Mouse (Mus musculus) hindbrain, embryonic 15.5 days (tissue): ENCODE measurements around the gene Nox3. TPM values are rescaled to one million over a fixed set of nuclear protein-coding genes. Genes with fewer than 3 reads are reported as not detected.

ENCODE experiments used
- ATAC-seq: fragments of 200-750 bp; cut with Nextera tagmentation; 2 replicates; pipeline ENCODE4 v1.8.0; 2017; ENCODE audit warnings: low read depth, moderate number of reproducible peaks, moderate TSS enrichment; ENCODE audit not compliant: low FRiP score
- H3K27ac ChIP-seq: fragments of 300-500 bp; sonication (generic); replicated peaks from 2 replicates; pipeline ENCODE4 v1.5.1; 2015; ENCODE audit warnings: mild to moderate bottlenecking, inconsistent platforms
- H3K27me3 ChIP-seq: fragments of 300-500 bp; sonication (generic); 2 replicates; pipeline ENCODE4 v1.6.1; 2015; ENCODE audit warnings: control low read depth, inconsistent platforms
- H3K36me3 ChIP-seq: fragments of 300-500 bp; sonication (generic); 2 replicates; pipeline ENCODE4 v1.6.1; 2015; ENCODE audit warnings: control low read depth, inconsistent platforms
- H3K4me1 ChIP-seq: fragments of 300-500 bp; sonication (generic); replicated peaks from 2 replicates; pipeline ENCODE4 v1.6.1; 2015; ENCODE audit warnings: control low read depth, inconsistent platforms
- H3K4me2 ChIP-seq: fragments of 300-500 bp; sonication (generic); 2 replicates; pipeline ENCODE4 v1.6.1; 2015; ENCODE audit warnings: moderate library complexity, mild to moderate bottlenecking, inconsistent platforms
- H3K4me3 ChIP-seq: fragments of 300-500 bp; sonication (generic); 2 replicates; pipeline ENCODE4 v1.5.1; 2015; ENCODE audit warnings: mild to moderate bottlenecking, inconsistent platforms
- H3K9ac ChIP-seq: fragments of 300-500 bp; sonication (generic); 2 replicates; pipeline ENCODE4 v1.6.1; 2015; ENCODE audit warnings: inconsistent platforms
- H3K9me3 ChIP-seq: fragments of 300-500 bp; sonication (generic); 2 replicates; pipeline ENCODE4 v1.6.1; 2016; ENCODE audit warnings: control low read depth, inconsistent platforms
- WGBS: fragments of 180-500 bp; shearing (Covaris S2); methylation state at CpG from one replicate; pipeline ENCODE4 v1.1.7; 2015; 5-methylcytosine and 5-hydroxymethylcytosine counted together
- polyA plus RNA-seq: library from polyadenylated mRNA; unstranded; fragments of >200 nt; fragmentation: Nextera tagmentation; extraction: Ambion mirVana; gene quantifications from 2 replicates; pipeline ENCODE4 v1.2.1, GENCODE M21; 2015

The Nox3 gene
- polyA plus RNA-seq: not detected in 2 replicates

GRCm38 (mm10) chr17:3696161-3696560 lies at the start of gene Nox3:
Gene Nox3 (minus strand): TSS chr17:3696261.
- H3K4me1 ChIP-seq: no peaks in the 10 kb centered on the region
- WGBS: 93% methylated on average over 9 of the region's 9 CpGs
- no peak within 1 kb of the TSS for H3K4me2 ChIP-seq
- no peak within 1 kb of the TSS for H3K4me3 ChIP-seq
- no peaks in the 10 kb centered on the region for H3K9me3 ChIP-seq
- H3K27ac ChIP-seq: no peak within 1 kb of the TSS
- no peak within 1 kb of the TSS for H3K9ac ChIP-seq
- no peaks in the 10 kb centered on the region for H3K36me3 ChIP-seq
- ATAC-seq: no peak
- H3K27me3 ChIP-seq: no peaks in the 10 kb centered on the region

GRCm38 (mm10) chr17:3744402-3744801 lies 48.3 kb upstream of the Nox3 start:
- no peak for ATAC-seq
- 83% methylated on average over 2 of the region's 2 CpGs for WGBS

GRCm38 (mm10) chr17:3736936-3737335 lies 40.9 kb upstream of the Nox3 start:
- H3K9ac ChIP-seq: no peak overlapping the region
- no peaks in the 10 kb centered on the region for H3K4me1 ChIP-seq
- H3K4me2 ChIP-seq: no peak overlapping the region
- WGBS: 84% methylated on average over 2 of the region's 2 CpGs
- no peaks in the 10 kb centered on the region for H3K9me3 ChIP-seq
- no peak overlapping the region for H3K4me3 ChIP-seq
- ATAC-seq: no peak
- H3K27me3 ChIP-seq: no peaks in the 10 kb centered on the region
- H3K36me3 ChIP-seq: no peaks in the 10 kb centered on the region
- H3K27ac ChIP-seq: no peak overlapping the region

More at GRCm38 (mm10) chr17:3744402-3744801, 48.3 kb upstream of the Nox3 start:
- H3K27ac ChIP-seq: no peak overlapping the region
- H3K27me3 ChIP-seq: no peaks in the 10 kb centered on the region
- H3K4me1 ChIP-seq: no peaks in the 10 kb centered on the region
- no peaks in the 10 kb centered on the region for H3K36me3 ChIP-seq
- H3K4me2 ChIP-seq: no peak overlapping the region
- no peak overlapping the region for H3K4me3 ChIP-seq
- no peaks in the 10 kb centered on the region for H3K9me3 ChIP-seq
- H3K9ac ChIP-seq: no peak overlapping the region

- Histone ChIP-seq H3K27me3 (no peaks in the 10 kb centered on the region), H3K27ac (no peak overlapping the region), H3K4me3 (no peak overlapping the region), H3K4me1 (no peaks in the 10 kb centered on the region), H3K9ac (no peak overlapping the region), H3K9me3 (no peaks in the 10 kb centered on the region), H3K36me3 (no peaks in the 10 kb centered on the region), H3K4me2 (no peak overlapping the region)
- ATAC-seq: no peak
These were observed 38.2 kb upstream of the Nox3 start for GRCm38 (mm10) chr17:3734286-3734685.

- H3K27me3 ChIP-seq: no peaks in the 10 kb centered on the region
- no peaks in the 10 kb centered on the region for H3K36me3 ChIP-seq
- H3K4me1 ChIP-seq: no peaks in the 10 kb centered on the region
- H3K27ac ChIP-seq: no peak overlapping the region
- 100% methylated on average over 1 of the region's 1 CpGs for WGBS
- ATAC-seq: no peak
- no peak overlapping the region for H3K9ac ChIP-seq
- H3K4me2 ChIP-seq: no peak overlapping the region
- no peaks in the 10 kb centered on the region for H3K9me3 ChIP-seq
- no peak overlapping the region for H3K4me3 ChIP-seq
These were observed 9.4 kb upstream of the Nox3 start for GRCm38 (mm10) chr17:3705350-3705930.

- Histone ChIP-seq H3K27me3 (no peaks in the 10 kb centered on the region), H3K36me3 (no peaks in the 10 kb centered on the region), H3K4me2 (no peak overlapping the region), H3K9ac (no peak overlapping the region), H3K4me1 (no peaks in the 10 kb centered on the region), H3K27ac (no peak overlapping the region), H3K4me3 (no peak overlapping the region), H3K9me3 (no peaks in the 10 kb centered on the region)
- no peak for ATAC-seq
- 53% methylated on average over 3 of the region's 3 CpGs for WGBS
These were observed 6.3 kb upstream of the Nox3 start for GRCm38 (mm10) chr17:3702320-3702719.

GRCm38 (mm10) chr17:3692817-3693216 lies 3.2 kb downstream of the Nox3 start:
- Histone ChIP-seq H3K27me3 (no peaks in the 10 kb centered on the region), H3K9ac (no peak overlapping the region), H3K9me3 (no peaks in the 10 kb centered on the region), H3K36me3 (no peaks in the 10 kb centered on the region), H3K27ac (no peak overlapping the region), H3K4me2 (no peak overlapping the region), H3K4me1 (peaks cover 7% of the 10 kb centered on the region), H3K4me3 (no peak overlapping the region)
- no peak for ATAC-seq
- 44% methylated on average over 8 of the region's 8 CpGs for WGBS

GRCm38 (mm10) chr17:3690499-3691258 lies 5.4 kb downstream of the Nox3 start:
- no peaks in the 10 kb centered on the region for H3K27me3 ChIP-seq
- no peak overlapping the region for H3K4me3 ChIP-seq
- H3K4me2 ChIP-seq: no peak overlapping the region
- WGBS: 56% methylated on average over 8 of the region's 8 CpGs
- H3K9ac ChIP-seq: no peak overlapping the region
- H3K36me3 ChIP-seq: no peaks in the 10 kb centered on the region
- H3K9me3 ChIP-seq: no peaks in the 10 kb centered on the region
- H3K4me1 ChIP-seq: peaks cover 7% of the 10 kb centered on the region
- H3K27ac ChIP-seq: 0 out of 2 replicates have a peak overlapping the region, but pooled peaks have one; percentile 31
- no peak for ATAC-seq

GRCm38 (mm10) chr17:3683662-3684061 lies 12.4 kb downstream of the Nox3 start:
- Histone ChIP-seq H3K9ac (no peak overlapping the region), H3K9me3 (no peaks in the 10 kb centered on the region), H3K4me2 (no peak overlapping the region), H3K36me3 (no peaks in the 10 kb centered on the region), H3K4me1 (no peaks in the 10 kb centered on the region), H3K4me3 (no peak overlapping the region), H3K27me3 (no peaks in the 10 kb centered on the region), H3K27ac (no peak overlapping the region)
- no peak for ATAC-seq
- WGBS: 37% methylated on average over 3 of the region's 3 CpGs

GRCm38 (mm10) chr17:3669226-3669625 lies 26.8 kb downstream of the Nox3 start:
- ATAC-seq: no peak
- no peaks in the 10 kb centered on the region for H3K4me1 ChIP-seq
- H3K27me3 ChIP-seq: no peaks in the 10 kb centered on the region
- H3K4me3 ChIP-seq: no peak overlapping the region
- no peaks in the 10 kb centered on the region for H3K36me3 ChIP-seq
- no peak overlapping the region for H3K4me2 ChIP-seq
- H3K9ac ChIP-seq: no peak overlapping the region
- H3K9me3 ChIP-seq: no peaks in the 10 kb centered on the region
- 82% methylated on average over 4 of the region's 4 CpGs for WGBS
- no peak overlapping the region for H3K27ac ChIP-seq

GRCm38 (mm10) chr17:3667287-3667686 lies 28.8 kb downstream of the Nox3 start:
- Histone ChIP-seq H3K27ac (no peak overlapping the region), H3K4me1 (no peaks in the 10 kb centered on the region), H3K36me3 (no peaks in the 10 kb centered on the region), H3K9me3 (no peaks in the 10 kb centered on the region), H3K4me3 (no peak overlapping the region), H3K9ac (no peak overlapping the region), H3K27me3 (no peaks in the 10 kb centered on the region), H3K4me2 (no peak overlapping the region)
- WGBS: 48% methylated on average over 4 of the region's 4 CpGs
- no peak for ATAC-seq

- H3K9ac ChIP-seq: no peak overlapping the region
- no peaks in the 10 kb centered on the region for H3K4me1 ChIP-seq
- no peak overlapping the region for H3K27ac ChIP-seq
- H3K27me3 ChIP-seq: no peaks in the 10 kb centered on the region
- H3K4me3 ChIP-seq: no peak overlapping the region
- no peaks in the 10 kb centered on the region for H3K9me3 ChIP-seq
- no peak for ATAC-seq
- H3K4me2 ChIP-seq: no peak overlapping the region
- 82% methylated on average over 4 of the region's 4 CpGs for WGBS
- no peaks in the 10 kb centered on the region for H3K36me3 ChIP-seq
These were observed 30.7 kb downstream of the Nox3 start for GRCm38 (mm10) chr17:3665321-3665720.
